Mouse (Mus musculus) lung, postnatal 0 days (tissue): ENCODE measurements around the gene Nrros. TPM values are rescaled to one million over a fixed set of nuclear protein-coding genes. Genes with fewer than 3 reads are reported as not detected.

ENCODE experiments used
- ATAC-seq: fragments of 200-750 bp; cut with Nextera tagmentation; 2 replicates; pipeline ENCODE4 v1.8.0; 2017; ENCODE audit warnings: moderate library complexity
- DNase-seq: peaks from one replicate; pipeline ENCODE4 v3.0.0-alpha.2; 2016; ENCODE audit warnings: low spot score
- H3K27ac ChIP-seq: fragments of 300-500 bp; sonication (generic); 2 replicates; pipeline ENCODE4 v1.5.1; 2014; ENCODE audit warnings: antibody characterized with exemption, mild to moderate bottlenecking, low read length, mixed read lengths
- H3K27me3 ChIP-seq: fragments of 300-500 bp; sonication (generic); replicated peaks from 2 replicates; pipeline ENCODE4 v1.6.1; 2014; ENCODE audit warnings: low read length, mixed read lengths; ENCODE audit not compliant: insufficient read depth
- H3K36me3 ChIP-seq: fragments of 300-500 bp; sonication (generic); 2 replicates; pipeline ENCODE4 v1.6.1; 2014; ENCODE audit warnings: low read length, mixed read lengths; ENCODE audit not compliant: insufficient read depth
- H3K4me1 ChIP-seq: fragments of 300-500 bp; sonication (generic); 2 replicates; pipeline ENCODE4 v1.6.1; 2014; ENCODE audit warnings: antibody characterized with exemption, low read depth, low read length, mixed read lengths; ENCODE audit not compliant: insufficient read depth
- H3K4me2 ChIP-seq: fragments of 300-500 bp; sonication (generic); replicated peaks from 2 replicates; pipeline ENCODE4 v1.6.1; 2014; ENCODE audit warnings: low read depth, mild to moderate bottlenecking, low read length, moderate library complexity, mixed read lengths
- H3K4me3 ChIP-seq: fragments of 300-500 bp; sonication (generic); 2 replicates; pipeline ENCODE4 v1.5.1; 2014; ENCODE audit warnings: low read depth, low read length
- H3K9ac ChIP-seq: fragments of 300-500 bp; sonication (generic); replicated peaks from 2 replicates; pipeline ENCODE4 v1.6.1; 2014; ENCODE audit warnings: low read depth, mild to moderate bottlenecking
- H3K9me3 ChIP-seq: fragments of 300-500 bp; sonication (generic); 2 replicates; pipeline ENCODE4 v1.6.1; 2016; ENCODE audit warnings: low read length, mixed read lengths
- CTCF ChIP-seq: IDR thresholded peaks from 2 replicates; pipeline ENCODE4 v1.5.1; 2016; ENCODE audit warnings: antibody characterized with exemption, mild to moderate bottlenecking
- EP300 ChIP-seq: IDR thresholded peaks from 2 replicates; pipeline ENCODE4 v1.6.1; 2016; ENCODE audit warnings: antibody characterized with exemption, mild to moderate bottlenecking, control low read depth
- WGBS: fragments of 180-500 bp; shearing (Covaris S2); extraction: QIAGEN DNeasy Blood & Tissue Kit; methylation state at CpG from one replicate; pipeline ENCODE4 v1.1.7; 2014; 5-methylcytosine and 5-hydroxymethylcytosine counted together
- polyA plus RNA-seq: library from polyadenylated mRNA; unstranded; fragments of >200 nt; fragmentation: Nextera tagmentation; extraction: Ambion mirVana; gene quantifications from 2 replicates; pipeline ENCODE4 v1.2.1, GENCODE M21; 2015

The Nrros gene
- polyA plus RNA-seq: 31.5 and 43.5 TPM in 2 replicates

DNA sequence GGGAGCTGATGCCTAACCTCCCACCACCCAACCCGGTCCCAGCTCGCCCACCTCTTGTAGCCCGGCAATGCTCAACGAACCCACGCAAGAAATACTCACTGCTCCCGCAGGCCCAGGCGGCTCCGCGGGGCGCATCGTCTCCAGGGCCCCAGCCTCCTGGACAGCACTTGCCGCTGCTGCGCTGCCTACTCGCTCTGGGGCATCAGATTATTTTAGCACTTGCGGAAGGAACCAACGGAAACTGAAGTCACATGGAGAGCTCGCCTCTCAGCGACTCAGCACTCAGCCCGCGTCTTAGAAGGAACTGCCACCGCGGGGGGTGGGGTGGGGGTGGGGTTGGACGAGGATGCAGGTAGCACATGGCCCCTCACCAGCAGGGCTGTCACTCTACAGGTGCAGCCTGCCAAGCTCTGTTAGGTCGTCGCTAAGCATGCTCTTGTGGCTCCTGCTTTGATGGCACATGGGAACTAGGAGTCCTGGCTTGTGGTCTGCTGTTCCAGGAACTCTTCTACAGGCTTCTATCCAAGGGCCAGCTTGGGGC lies at the start of gene Nrros:
TSS of gene Nrros (minus strand) at position 314 of the 541 bp plus-strand sequence.
- ATAC-seq (peak; percentile 84), DNase-seq (peak; percentile 70)
- no peaks in the 10 kb centered on the region for H3K9me3 ChIP-seq
- H3K9ac ChIP-seq: peak within 1 kb of the TSS; percentile 65
- H3K4me1 ChIP-seq: peaks cover 4% of the 10 kb centered on the region
- peak within 1 kb of the TSS; percentile 59 for H3K4me2 ChIP-seq
- no peaks in the 10 kb centered on the region for H3K27me3 ChIP-seq
- H3K4me3 ChIP-seq: peak within 1 kb of the TSS; percentile 52
- TF ChIP-seq CTCF (no peak), EP300 (no peak)
- H3K36me3 ChIP-seq: no peaks in the 10 kb centered on the region
- WGBS: 2% methylated on average over 25 of the region's 25 CpGs
- peak within 1 kb of the TSS; percentile 68 for H3K27ac ChIP-seq

DNA sequence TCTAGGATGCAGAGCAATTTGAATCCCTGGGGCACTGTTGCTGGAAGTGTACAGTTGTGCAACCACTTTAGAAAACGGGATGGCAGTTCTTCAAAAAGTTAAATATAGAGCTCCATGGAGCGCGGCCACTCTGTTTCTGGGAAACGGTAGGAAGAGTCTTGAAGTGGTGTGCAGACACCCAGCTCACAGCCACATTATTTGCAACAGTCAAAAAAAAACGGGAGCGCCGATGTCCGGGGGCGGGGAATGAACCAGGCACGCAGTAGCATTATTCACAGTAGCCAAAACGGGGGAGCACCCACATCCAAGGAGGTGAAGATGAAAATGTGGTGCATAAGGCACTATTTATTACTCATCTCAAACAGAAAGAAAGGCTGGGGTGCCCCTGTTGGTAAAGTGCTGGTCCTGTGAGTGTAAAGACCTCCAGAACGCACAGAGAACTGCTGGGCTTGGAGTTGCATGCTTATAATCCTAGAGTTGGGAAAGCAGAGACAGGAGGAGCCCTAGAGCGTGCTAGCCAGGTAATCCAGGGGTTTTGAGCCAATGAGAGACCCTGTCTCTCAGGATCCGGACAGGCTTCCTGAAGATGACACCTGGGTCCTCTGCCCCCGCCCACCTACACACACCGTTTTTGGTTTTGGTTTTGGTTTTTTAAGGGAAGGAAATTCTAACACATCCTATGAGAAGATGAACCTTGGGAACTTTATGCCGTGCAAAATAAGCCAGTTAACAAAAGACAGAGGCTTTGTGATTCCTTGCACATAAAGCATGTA lies 49.6 kb upstream of the Nrros start:
- Histone ChIP-seq H3K9me3 (no peaks in the 10 kb centered on the region), H3K27me3 (no peaks in the 10 kb centered on the region), H3K9ac (no peak overlapping the region), H3K4me3 (no peak overlapping the region), H3K4me1 (no peaks in the 10 kb centered on the region), H3K36me3 (no peaks in the 10 kb centered on the region), H3K4me2 (no peak overlapping the region), H3K27ac (no peak overlapping the region)
- WGBS: 65% methylated on average over 17 of the region's 17 CpGs
- peak; percentile 20 for DNase-seq
- TF ChIP-seq EP300: no peak
- TF ChIP-seq CTCF: no peak
- no peak for ATAC-seq

- DNase-seq (no peak), ATAC-seq (no peak)
- Histone ChIP-seq H3K27ac (no peak overlapping the region), H3K9me3 (no peaks in the 10 kb centered on the region), H3K4me2 (no peak overlapping the region), H3K36me3 (no peaks in the 10 kb centered on the region), H3K4me1 (no peaks in the 10 kb centered on the region), H3K27me3 (no peaks in the 10 kb centered on the region), H3K9ac (no peak overlapping the region), H3K4me3 (no peak overlapping the region)
- no peak for TF ChIP-seq EP300
- no peak for TF ChIP-seq CTCF
Observed at GRCm38 (mm10) chr16:32214156-32214555, 48.8 kb upstream of the Nrros start.

GRCm38 (mm10) chr16:32204902-32205301 lies 39.5 kb upstream of the Nrros start:
- Histone ChIP-seq H3K36me3 (no peaks in the 10 kb centered on the region), H3K9ac (no peak overlapping the region), H3K4me2 (no peak overlapping the region), H3K4me1 (no peaks in the 10 kb centered on the region), H3K4me3 (no peak overlapping the region), H3K27ac (no peak overlapping the region), H3K9me3 (no peaks in the 10 kb centered on the region), H3K27me3 (no peaks in the 10 kb centered on the region)
- DNase-seq (peak; percentile 53), ATAC-seq (no peak)
- 44% methylated on average over 3 of the region's 3 CpGs for WGBS
- TF ChIP-seq CTCF: peak; percentile 66
- no peak for TF ChIP-seq EP300

DNA sequence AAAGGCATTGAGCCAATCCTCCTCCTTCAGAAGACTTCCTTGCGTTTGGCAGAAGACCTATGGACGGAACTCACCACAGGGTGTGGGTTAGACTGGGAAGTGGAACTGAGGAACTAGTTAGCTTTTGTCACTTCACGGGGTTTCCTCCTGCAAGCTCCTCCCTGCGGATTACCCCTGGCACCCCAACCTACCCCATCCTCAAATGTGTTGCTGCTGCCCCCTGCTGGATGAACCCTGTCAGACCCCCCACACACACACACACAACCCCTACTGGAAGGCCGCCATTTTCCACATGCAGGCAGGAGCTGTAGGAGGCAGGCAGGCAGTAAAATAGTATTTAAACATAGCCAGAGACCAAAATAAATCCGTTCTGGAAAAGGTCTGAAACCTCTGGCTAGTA lies 37.3 kb upstream of the Nrros start:
- WGBS: 68% methylated on average over 6 of the region's 6 CpGs
- TF ChIP-seq CTCF (peak; percentile 67), EP300 (no peak)
- no peaks in the 10 kb centered on the region for H3K36me3 ChIP-seq

DNA sequence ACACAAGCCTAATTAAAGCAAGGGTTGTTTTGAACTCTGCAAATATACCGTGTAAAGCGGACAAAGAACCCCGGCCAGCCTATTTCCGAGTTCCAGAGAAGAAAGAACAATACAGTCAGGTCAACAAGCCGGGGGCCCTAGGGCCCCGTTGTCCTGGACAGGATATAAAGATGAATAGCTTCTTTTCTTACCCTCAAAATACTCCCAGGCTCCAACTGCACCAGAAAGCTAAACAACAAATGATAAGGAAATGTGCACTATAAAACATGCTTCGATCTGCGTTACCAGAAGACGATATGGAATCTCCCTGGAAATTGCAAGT lies 35.6 kb upstream of the Nrros start:
- Histone ChIP-seq H3K4me2 (peak overlapping the region; percentile 33), H3K27me3 (no peaks in the 10 kb centered on the region), H3K4me3 (0 out of 2 replicates have a peak overlapping the region, but pooled peaks have one; percentile 34), H3K9ac (no peak overlapping the region), H3K36me3 (no peaks in the 10 kb centered on the region), H3K4me1 (no peaks in the 10 kb centered on the region), H3K9me3 (no peaks in the 10 kb centered on the region), H3K27ac (peak overlapping the region; percentile 90)
- no peak for TF ChIP-seq CTCF
- 0 out of 2 replicates have a peak, but pooled peaks have one; percentile 28 for TF ChIP-seq EP300
- WGBS: 47% methylated on average over 9 of the region's 9 CpGs
- DNase-seq (peak; percentile 44), ATAC-seq (peak; percentile 79)

More for the DNA sequence above, 37.3 kb upstream of the Nrros start:
- H3K9me3 ChIP-seq: no peaks in the 10 kb centered on the region
- no peak overlapping the region for H3K27ac ChIP-seq
- no peaks in the 10 kb centered on the region for H3K27me3 ChIP-seq
- H3K4me3 ChIP-seq: no peak overlapping the region
- H3K9ac ChIP-seq: no peak overlapping the region
- ATAC-seq: peak; percentile 27
- H3K4me2 ChIP-seq: no peak overlapping the region
- peak; percentile 42 for DNase-seq
- no peaks in the 10 kb centered on the region for H3K4me1 ChIP-seq
